Mouse (Mus musculus) forebrain, embryonic 14.5 days (tissue): Measurements from ENCODE around the gene Abhd12b. TPM values are rescaled to one million over a fixed set of nuclear protein-coding genes. Genes with fewer than 3 reads are reported as not detected.
"Not testable (repeated sequence)": the region's sequence is repeated elsewhere in the genome, so short reads cannot be mapped to it uniquely, and the experiment has no call there.

Experiments used
- ATAC-seq: fragments of 200-750 bp; cut with Nextera tagmentation; 2 replicates; pipeline ENCODE4 v1.8.0; 2017; ENCODE audit warnings: mild to moderate bottlenecking, moderate library complexity
- DNase-seq: peaks from one replicate; pipeline ENCODE4 v3.0.0-alpha.2; 2015; ENCODE audit warnings: low spot score
- H3K27ac ChIP-seq: fragments of 300-500 bp; sonication (generic); 2 replicates; pipeline ENCODE4 v1.5.1; 2014; ENCODE audit warnings: low read depth, mild to moderate bottlenecking, control low read depth, low read length, moderate library complexity
- H3K27me3 ChIP-seq: fragments of 300-500 bp; sonication (generic); replicated peaks from 2 replicates; pipeline ENCODE4 v1.6.1; 2014; ENCODE audit warnings: low read length, control low read depth, mixed read lengths; ENCODE audit not compliant: control insufficient read depth, insufficient read depth
- H3K36me3 ChIP-seq: fragments of 300-500 bp; sonication (generic); 2 replicates; pipeline ENCODE4 v1.6.1; 2014; ENCODE audit warnings: low read length, control low read depth; ENCODE audit not compliant: control insufficient read depth, insufficient read depth
- H3K4me1 ChIP-seq: fragments of 300-500 bp; sonication (generic); 2 replicates; pipeline ENCODE4 v1.6.1; 2014; ENCODE audit warnings: antibody characterized with exemption, low read length, control low read depth; ENCODE audit not compliant: control insufficient read depth, insufficient read depth
- H3K4me2 ChIP-seq: fragments of 300-500 bp; sonication (generic); 2 replicates; pipeline ENCODE4 v1.6.1; 2014; ENCODE audit warnings: mild to moderate bottlenecking, control low read depth, low read length
- H3K4me3 ChIP-seq: fragments of 300-500 bp; sonication (generic); 2 replicates; pipeline ENCODE4 v1.5.1; 2014; ENCODE audit warnings: low read depth, low read length, control low read depth
- H3K9ac ChIP-seq: fragments of 300-500 bp; sonication (generic); 2 replicates; pipeline ENCODE4 v1.6.1; 2014; ENCODE audit warnings: mild to moderate bottlenecking, low read length, control low read depth, moderate library complexity
- H3K9me3 ChIP-seq: fragments of 300-500 bp; sonication (generic); replicated peaks from 2 replicates; pipeline ENCODE4 v1.6.1; 2016; ENCODE audit warnings: low read length, control low read depth, mixed read lengths; ENCODE audit not compliant: control insufficient read depth
- WGBS: fragments of 180-500 bp; shearing (Covaris S2); extraction: QIAGEN DNeasy Blood & Tissue Kit; methylation state at CpG from one replicate; pipeline ENCODE4 v1.1.7; 2014; 5-methylcytosine and 5-hydroxymethylcytosine counted together
- polyA plus RNA-seq: library from polyadenylated mRNA; unstranded; fragments of >200 nt; fragmentation: Nextera tagmentation; extraction: Ambion mirVana; gene quantifications from 2 replicates; pipeline ENCODE4 v1.2.1, GENCODE M21; 2014

Gene Abhd12b
- polyA plus RNA-seq, 1 experiment from 2014 or later = not detected

GRCm38 (mm10) chr12:70131042-70131675, 22.8 kb upstream of the Abhd12b start:
- H3K27ac ChIP-seq = peak overlapping the region; percentile 62
- H3K27me3 ChIP-seq = no peaks in the 10 kb centered on the region
- peak overlapping the region; percentile 35; the same call in 1 of the 2 replicates for H3K9ac ChIP-seq
- H3K9me3 ChIP-seq = no peaks in the 10 kb centered on the region
- H3K4me1 ChIP-seq = no peaks in the 10 kb centered on the region
- no peak for ATAC-seq
- peak; percentile 60 for DNase-seq
- no peaks in the 10 kb centered on the region for H3K36me3 ChIP-seq
- WGBS = 46% methylated on average over 20 of the region's 20 CpGs
- peak overlapping the region; percentile 10; the same call in 1 of the 2 replicates for H3K4me3 ChIP-seq
- peak overlapping the region; percentile 35 for H3K4me2 ChIP-seq

- H3K9ac ChIP-seq = no peak overlapping the region
- 92% methylated on average over 20 of the region's 20 CpGs for WGBS
- no peaks in the 10 kb centered on the region for H3K27me3 ChIP-seq
- H3K4me1 ChIP-seq = no peaks in the 10 kb centered on the region
- H3K27ac ChIP-seq = no peak overlapping the region
- H3K9me3 ChIP-seq = no peaks in the 10 kb centered on the region
- H3K4me2 ChIP-seq = no peak overlapping the region
- DNase-seq (no peak), ATAC-seq (no peak)
- H3K36me3 ChIP-seq = no peaks in the 10 kb centered on the region
- H3K4me3 ChIP-seq = no peak overlapping the region
Observed at GRCm38 (mm10) chr12:70134627-70135235, 19.2 kb upstream of the Abhd12b start.

- Histone ChIP-seq H3K4me1 (no peaks in the 10 kb centered on the region), H3K9ac (no peak overlapping the region), H3K9me3 (no peaks in the 10 kb centered on the region), H3K4me2 (no peak overlapping the region), H3K27ac (no peak overlapping the region), H3K27me3 (no peaks in the 10 kb centered on the region), H3K4me3 (no peak overlapping the region), H3K36me3 (no peaks in the 10 kb centered on the region)
- WGBS = 65% methylated on average over 12 of the region's 12 CpGs
- no peak for ATAC-seq
- no peak for DNase-seq
Observed at GRCm38 (mm10) chr12:70136185-70136756, 17.7 kb upstream of the Abhd12b start.

GRCm38 (mm10) chr12:70137095-70137494, 16.8 kb upstream of the Abhd12b start:
- H3K4me1 ChIP-seq = no peaks in the 10 kb centered on the region
- ATAC-seq (no peak), DNase-seq (no peak)
- no peak overlapping the region for H3K9ac ChIP-seq
- 85% methylated on average over 4 of the region's 4 CpGs for WGBS
- H3K4me3 ChIP-seq = no peak overlapping the region
- no peaks in the 10 kb centered on the region for H3K36me3 ChIP-seq
- no peak overlapping the region for H3K27ac ChIP-seq
- H3K9me3 ChIP-seq = no peaks in the 10 kb centered on the region
- H3K27me3 ChIP-seq = no peaks in the 10 kb centered on the region
- no peak overlapping the region for H3K4me2 ChIP-seq

- H3K4me3 ChIP-seq = no peak overlapping the region
- no peaks in the 10 kb centered on the region for H3K27me3 ChIP-seq
- ATAC-seq (no peak), DNase-seq (no peak)
- H3K36me3 ChIP-seq = no peaks in the 10 kb centered on the region
- 86% methylated on average over 9 of the region's 9 CpGs for WGBS
- no peaks in the 10 kb centered on the region for H3K4me1 ChIP-seq
- no peak overlapping the region for H3K4me2 ChIP-seq
- no peak overlapping the region for H3K27ac ChIP-seq
- H3K9ac ChIP-seq = no peak overlapping the region
- H3K9me3 ChIP-seq = no peaks in the 10 kb centered on the region
Observed at GRCm38 (mm10) chr12:70137626-70138025, 16.3 kb upstream of the Abhd12b start.

- 78% methylated on average over 4 of the region's 4 CpGs for WGBS
- H3K4me2 ChIP-seq = no peak overlapping the region
- no peak for ATAC-seq
- no peaks in the 10 kb centered on the region for H3K36me3 ChIP-seq
- H3K4me1 ChIP-seq = no peaks in the 10 kb centered on the region
- H3K27ac ChIP-seq = no peak overlapping the region
- H3K27me3 ChIP-seq = no peaks in the 10 kb centered on the region
- DNase-seq = no peak
- no peak overlapping the region for H3K4me3 ChIP-seq
- no peak overlapping the region for H3K9ac ChIP-seq
- no peaks in the 10 kb centered on the region for H3K9me3 ChIP-seq
Observed at GRCm38 (mm10) chr12:70139871-70140270, 14.1 kb upstream of the Abhd12b start.

- no peak overlapping the region for H3K9ac ChIP-seq
- H3K4me1 ChIP-seq = no peaks in the 10 kb centered on the region
- H3K27me3 ChIP-seq = no peaks in the 10 kb centered on the region
- no peaks in the 10 kb centered on the region for H3K36me3 ChIP-seq
- ATAC-seq (no peak), DNase-seq (no peak)
- no peak overlapping the region for H3K4me3 ChIP-seq
- H3K27ac ChIP-seq = no peak overlapping the region
- no peak overlapping the region for H3K4me2 ChIP-seq
- no peaks in the 10 kb centered on the region for H3K9me3 ChIP-seq
- WGBS = 94% methylated on average over 5 of the region's 5 CpGs
Observed at GRCm38 (mm10) chr12:70140542-70140941, 13.4 kb upstream of the Abhd12b start.

- Histone ChIP-seq H3K27me3 (no peaks in the 10 kb centered on the region), H3K27ac (no peak overlapping the region), H3K4me2 (no peak overlapping the region), H3K36me3 (no peaks in the 10 kb centered on the region), H3K9me3 (no peaks in the 10 kb centered on the region), H3K4me1 (no peaks in the 10 kb centered on the region), H3K4me3 (no peak overlapping the region), H3K9ac (no peak overlapping the region)
- 87% methylated on average over 5 of the region's 5 CpGs for WGBS
- DNase-seq (no peak), ATAC-seq (no peak)
Observed at GRCm38 (mm10) chr12:70140993-70141576, 12.9 kb upstream of the Abhd12b start.

GRCm38 (mm10) chr12:70144106-70144587, 9.8 kb upstream of the Abhd12b start:
- not testable (repeated sequence) for H3K27me3 ChIP-seq, H3K4me3 ChIP-seq, H3K36me3 ChIP-seq, H3K9ac ChIP-seq, H3K4me2 ChIP-seq, H3K4me1 ChIP-seq, DNase-seq, H3K9me3 ChIP-seq, H3K27ac ChIP-seq
- 31% methylated on average over 3 of the region's 3 CpGs for WGBS
- 0 out of 2 replicates have a peak, but pooled peaks have one; percentile 25 for ATAC-seq
